Mouse (Mus musculus): Measurements from ENCODE around the gene Grhpr. TPM values are rescaled to one million over a fixed set of nuclear protein-coding genes. Genes with fewer than 3 reads are reported as not detected.

Gene Grhpr
- total and polyA plus RNA-seq, 3 experiments: 76.6 to 204 (median 107) TPM

GRCm38 (mm10) chr4:44944426-44945075 lies 36.6 kb upstream of the Grhpr start:
- no peak overlapping the region for H3K9ac ChIP-seq (ENCODE audit: insufficient read depth, low read depth)
- H3K4me2 ChIP-seq (ENCODE audit: insufficient read depth, low read depth, poor library complexity, severe bottlenecking): peak overlapping the region; percentile 48
- dilution Hi-C loops (cut with MboI; ENCODE audit: extremely low pct_ligation_motif_present, extremely low pct_unique_long_range_greater_than_20kb, low sequenced_read_pairs): no loop called here
- in situ Hi-C loops (cut with MboI; ENCODE audit: low pct_ligation_motif_present, low pct_unique_long_range_greater_than_20kb, low sequenced_read_pairs): loop anchor here (25.0 kb wide), 1 partner anchor 632 kb away; the partner anchor contains the start of gene Melk
- peaks cover 45 to 90% of the 10 kb centered on the region in 2 experiments for H3K4me1 ChIP-seq (ENCODE audit: control insufficient read depth in 1 of 2, insufficient read depth in 2 of 2)
- peaks cover 2% of the 10 kb centered on the region for H3K9me3 ChIP-seq (replicated peaks; ENCODE audit: low read length)
- TF ChIP-seq GABPA (IDR thresholded peaks at IDR 0.05; ENCODE audit: insufficient replicate concordance, low read depth, low read length): no peak
- no peak; the same call in 1 of the 2 replicates for TF ChIP-seq RAD21 (IDR thresholded peaks at IDR 0.05; ENCODE audit: low read depth, low read length)
- TF ChIP-seq EP300 (IDR thresholded peaks at IDR 0.05; ENCODE audit: low read length): peak; percentile 90
- no peak for TF ChIP-seq USF2 (conservative IDR thresholded peaks at IDR 0.05; ENCODE audit: low read depth, low read length)
- TF ChIP-seq KAT2A (IDR thresholded peaks at IDR 0.05; ENCODE audit: insufficient replicate concordance, low read length): no peak
- TF ChIP-seq IRF4 (IDR thresholded peaks at IDR 0.05; ENCODE audit: low read depth, low read length): peak; percentile 89
- peak; percentile 36; the same call in 1 of the 2 replicates for TF ChIP-seq HCFC1 (IDR thresholded peaks at IDR 0.05; ENCODE audit: low read depth, low read length)
- no peak for TF ChIP-seq ZMIZ1 (IDR thresholded peaks at IDR 0.05; ENCODE audit: low read depth, low read length)
- no peak for TF ChIP-seq UBTF (IDR thresholded peaks at IDR 0.05; ENCODE audit: low read depth, low read length)
- no peak for TF ChIP-seq ZC3H11A (IDR thresholded peaks at IDR 0.05; ENCODE audit: low read depth, low read length)
- no peak for TF ChIP-seq NRF1 (IDR thresholded peaks at IDR 0.05; ENCODE audit: low read depth, low read length)
- TF ChIP-seq TBP (conservative IDR thresholded peaks at IDR 0.05; ENCODE audit: low read depth, low read length): 0 out of 2 replicates have a peak, but pooled peaks have one; percentile 42
- TF ChIP-seq POLR2A (IDR thresholded peaks at IDR 0.05; ENCODE audit: low read depth, low read length): no peak; the same call in 1 of the 2 replicates
- TF ChIP-seq E2F4 (IDR thresholded peaks at IDR 0.05; ENCODE audit: insufficient replicate concordance, low read depth, low read length): no peak
- no peak; the same call in 1 of the 2 replicates for TF ChIP-seq JUN (IDR thresholded peaks at IDR 0.05; ENCODE audit: insufficient read depth, low read depth, low read length)
- peak; percentile 95 for TF ChIP-seq ZNF384 (IDR thresholded peaks at IDR 0.05; ENCODE audit: low read depth, low read length)
- no peak for TF ChIP-seq MXI1 (IDR thresholded peaks at IDR 0.05; ENCODE audit: low read depth, low read length)
- TF ChIP-seq NELFE (IDR thresholded peaks at IDR 0.05; ENCODE audit: low read depth, low read length): no peak
- no peak for TF ChIP-seq USF1 (IDR thresholded peaks at IDR 0.05; ENCODE audit: low read depth, low read length)
- TF ChIP-seq ZKSCAN1 (IDR thresholded peaks at IDR 0.05; ENCODE audit: borderline replicate concordance, low read depth, low read length): no peak
- TF ChIP-seq SMC3 (IDR thresholded peaks at IDR 0.05; ENCODE audit: low read depth, low read length): no peak
- peak; percentile 60; the same call in 1 of the 2 replicates for TF ChIP-seq SIN3A (IDR thresholded peaks at IDR 0.05; ENCODE audit: low read length)
- TF ChIP-seq PAX5 (IDR thresholded peaks at IDR 0.05; ENCODE audit: low read length): no peak
- TF ChIP-seq ELF1 (IDR thresholded peaks at IDR 0.05; ENCODE audit: low read depth, low read length): peak; percentile 47; the same call in 1 of the 2 replicates
- peak; percentile 64 for TF ChIP-seq MAX (IDR thresholded peaks at IDR 0.05; ENCODE audit: low read length)
- TF ChIP-seq ETS1 (conservative IDR thresholded peaks at IDR 0.05; ENCODE audit: low read depth, low read length): peak; percentile 94
- peak; percentile 92 for TF ChIP-seq TCF12 (IDR thresholded peaks at IDR 0.05; ENCODE audit: low read depth, low read length)
- TF ChIP-seq CHD1 (IDR thresholded peaks at IDR 0.05; ENCODE audit: low read depth, low read length): no peak
- TF ChIP-seq JUND (conservative IDR thresholded peaks at IDR 0.05; ENCODE audit: low read depth, low read length): no peak
- TF ChIP-seq POLR2AphosphoS2 (IDR thresholded peaks at IDR 0.05; ENCODE audit: low read depth, low read length): no peak
- peak; percentile 86 for TF ChIP-seq BHLHE40 (IDR thresholded peaks at IDR 0.05; ENCODE audit: low read depth, low read length)
- TF ChIP-seq MAZ (IDR thresholded peaks at IDR 0.05; ENCODE audit: low read depth, low read length): no peak; the same call in 1 of the 2 replicates
- TF ChIP-seq CHD2 (IDR thresholded peaks at IDR 0.05; ENCODE audit: low read length): peak; percentile 55; the same call in 1 of the 2 replicates
- no peak for TF ChIP-seq MYC (IDR thresholded peaks at IDR 0.05; ENCODE audit: low read depth, low read length)
- peak; percentile 88 for TF ChIP-seq MEF2A (IDR thresholded peaks at IDR 0.05; ENCODE audit: borderline replicate concordance, low read depth, low read length)
- no peak for TF ChIP-seq MAFK (IDR thresholded peaks at IDR 0.05; ENCODE audit: insufficient replicate concordance, low read length)
- no peak for TF ChIP-seq CTCF (conservative IDR thresholded peaks at IDR 0.05 in 1 of 2, IDR thresholded peaks at IDR 0.05 in 1 of 2; ENCODE audit: low read depth in 2 of 2, low read length in 2 of 2)
- no peak for TF ChIP-seq RCOR1 (conservative IDR thresholded peaks at IDR 0.05; ENCODE audit: low read depth, low read length)
- H3K27me3 ChIP-seq (replicated peaks): no peaks in the 10 kb centered on the region
- no peaks in the 10 kb centered on the region for H3K79me2 ChIP-seq (replicated peaks; ENCODE audit: control insufficient read depth, extremely low read depth, insufficient read depth, poor library complexity, severe bottlenecking)
- no peaks in the 10 kb centered on the region for H3K36me3 ChIP-seq (replicated peaks in 1 of 2; ENCODE audit: control insufficient read depth in 1 of 2, insufficient read depth in 1 of 2, low read length in 1 of 2)
- DNase-seq (ENCODE audit: extremely low read depth): peak; percentile 84
- peak overlapping the region; percentile 17; the same call in 1 of the 2 replicates for H3K27ac ChIP-seq (ENCODE audit: insufficient read depth, low read depth)
- no peak overlapping the region for H3K4me3 ChIP-seq (replicated peaks in 1 of 3; ENCODE audit: low read depth in 2 of 3, low read length in 2 of 3, poor library complexity in 1 of 3)
